Mouse (Mus musculus) heart, postnatal 0 days (tissue): ENCODE data around the gene Jun.

ENCODE experiments used
- CTCF ChIP-seq: IDR thresholded peaks from 2 replicates; pipeline ENCODE4 v1.5.1; 2016; ENCODE audit warnings: antibody characterized with exemption, control low read depth, low read depth
- EP300 ChIP-seq: IDR thresholded peaks from 2 replicates; pipeline ENCODE4 v1.6.1; 2016; ENCODE audit warnings: antibody characterized with exemption, low read depth

- TF ChIP-seq CTCF: no peak
- TF ChIP-seq EP300: no peak
Observed at GRCm38 (mm10) chr4:95007759-95008158, 44.3 kb downstream of the Jun start.
